Comparison of ENCODE assay signal across 8 mouse cellular contexts in genomic region chr4:74251348-74252244, GRCm38 (mm10). TPM values are rescaled to one million over a fixed set of nuclear protein-coding genes. Genes with fewer than 3 reads are reported as not detected.
A peak's percentile ranks its signal among the peaks of the same experiment; 100 is the strongest.
DNase-seq lines count a peak whose midpoint lies in the region; ATAC-seq and TF ChIP-seq lines count a peak whose summit lies in the region.

No protein-coding gene starts in this region.

- no peaks in the 10 kb centered on the region for H3K27me3 ChIP-seq in embryonic facial prominence, embryonic 15.5 days
- H3K27me3 ChIP-seq in limb, embryonic 14.5 days (ENCODE audit: control insufficient read depth, insufficient read depth, low read length) = no peaks in the 10 kb centered on the region
- H3K27me3 ChIP-seq in midbrain, postnatal 0 days (ENCODE audit: insufficient read depth, low read length) = no peaks in the 10 kb centered on the region

- H3K4me3 ChIP-seq in bone marrow, adult 2 months (replicated peaks; ENCODE audit: control insufficient read depth, low read depth, low read length) = peak overlapping the region; percentile 89
- H3K4me3 ChIP-seq in embryonic facial prominence, embryonic 15.5 days (replicated peaks) = peak overlapping the region; percentile 82
- peak overlapping the region; percentile 68 for H3K4me3 ChIP-seq in limb, embryonic 14.5 days (replicated peaks; ENCODE audit: low read length)
- H3K4me3 ChIP-seq in midbrain, postnatal 0 days (ENCODE audit: low read depth, low read length) = peak overlapping the region; percentile 95

- peak; percentile 71; the same call in 1 of the 2 replicates for TF ChIP-seq POLR2A in bone marrow, adult 2 months (IDR thresholded peaks at IDR 0.05; ENCODE audit: borderline replicate concordance, control insufficient read depth, low read depth, low read length)
- peak; percentile 75; the same call in 1 of the 2 replicates for TF ChIP-seq POLR2A in limb, embryonic 14.5 days (IDR thresholded peaks at IDR 0.05; ENCODE audit: borderline replicate concordance, extremely low read depth, insufficient read depth, insufficient read length)

- H3K9me3 ChIP-seq in embryonic facial prominence, embryonic 15.5 days (replicated peaks) = no peaks in the 10 kb centered on the region
- no peaks in the 10 kb centered on the region for H3K9me3 ChIP-seq in limb, embryonic 14.5 days (ENCODE audit: control insufficient read depth, low read length)
- no peaks in the 10 kb centered on the region for H3K9me3 ChIP-seq in midbrain, postnatal 0 days (ENCODE audit: low read length)

- H3K4me2 ChIP-seq in embryonic facial prominence, embryonic 15.5 days (replicated peaks) = peak overlapping the region; percentile 75
- peak overlapping the region; percentile 76 for H3K4me2 ChIP-seq in limb, embryonic 14.5 days (replicated peaks; ENCODE audit: low read depth, low read length, severe bottlenecking)
- H3K4me2 ChIP-seq in midbrain, postnatal 0 days (ENCODE audit: low read depth, low read length, poor library complexity, severe bottlenecking) = peak overlapping the region; percentile 80

- peak overlapping the region; percentile 76 for H3K9ac ChIP-seq in embryonic facial prominence, embryonic 15.5 days
- H3K9ac ChIP-seq in limb, embryonic 14.5 days (ENCODE audit: low read depth, low read length, severe bottlenecking) = peak overlapping the region; percentile 74
- H3K9ac ChIP-seq in midbrain, postnatal 0 days (replicated peaks; ENCODE audit: low read length, poor library complexity, severe bottlenecking) = peak overlapping the region; percentile 87

- no peaks in the 10 kb centered on the region for H3K4me1 ChIP-seq in bone marrow, adult 2 months (ENCODE audit: control insufficient read depth, insufficient read depth, low read length)
- peaks cover 8% of the 10 kb centered on the region for H3K4me1 ChIP-seq in embryonic facial prominence, embryonic 15.5 days
- H3K4me1 ChIP-seq in limb, embryonic 14.5 days (ENCODE audit: control insufficient read depth, insufficient read depth, low read length) = peaks cover 3% of the 10 kb centered on the region; the same call in 1 of the 2 replicates
- H3K4me1 ChIP-seq in midbrain, postnatal 0 days (ENCODE audit: insufficient read depth, low read length) = no peaks in the 10 kb centered on the region

- H3K27ac ChIP-seq in bone marrow, adult 2 months (ENCODE audit: control insufficient read depth, insufficient read depth, low read depth, low read length, poor library complexity) = peak overlapping the region; percentile 70
- H3K27ac ChIP-seq in embryonic facial prominence, embryonic 15.5 days (replicated peaks) = peak overlapping the region; percentile 88
- peak overlapping the region; percentile 63 for H3K27ac ChIP-seq in limb, embryonic 14.5 days (replicated peaks; ENCODE audit: low read depth, low read length)
- H3K27ac ChIP-seq in midbrain, postnatal 0 days (ENCODE audit: low read depth, low read length) = peak overlapping the region; percentile 84

- under 1% methylated on average over 66 of the region's 68 CpGs for WGBS in bone marrow, adult 2 months
- under 1% methylated on average over 65 of the region's 68 CpGs for WGBS in embryonic facial prominence, embryonic 15.5 days
- 2% methylated on average over 61 of the region's 68 CpGs for WGBS in limb, embryonic 14.5 days
- under 1% methylated on average over 51 of the region's 68 CpGs for WGBS in midbrain, postnatal 0 days

- ATAC-seq in embryonic facial prominence, embryonic 15.5 days (ENCODE audit: insufficient number of reproducible peaks, low FRiP score, low TSS enrichment, low read depth) = peak; percentile 98
- ATAC-seq in limb, embryonic 14.5 days (ENCODE audit: low FRiP score, low read depth) = peak; percentile 98
- ATAC-seq in midbrain, postnatal 0 days (ENCODE audit: low FRiP score) = peak; percentile 99

- H3K36me3 ChIP-seq in embryonic facial prominence, embryonic 15.5 days = no peaks in the 10 kb centered on the region
- no peaks in the 10 kb centered on the region for H3K36me3 ChIP-seq in limb, embryonic 14.5 days (ENCODE audit: control insufficient read depth, insufficient read depth, low read length)
- no peaks in the 10 kb centered on the region for H3K36me3 ChIP-seq in midbrain, postnatal 0 days (ENCODE audit: insufficient read depth, low read length)

- no peak; the same call in 1 of the 2 replicates for TF ChIP-seq CTCF in bone marrow, adult 2 months (IDR thresholded peaks at IDR 0.05; ENCODE audit: control insufficient read depth, insufficient read depth, low read length)
- TF ChIP-seq CTCF in midbrain, postnatal 0 days (IDR thresholded peaks at IDR 0.05) = no peak

- peak; percentile 95 for DNase-seq in 416B (ENCODE audit: low read depth)
- DNase-seq in heart, adult 8-10 months (ENCODE audit: low spot score) = peak; percentile 95
- DNase-seq in kidney, adult 9 months = peak; percentile 98
- peak; percentile 94 for DNase-seq in limb, embryonic 14.5 days (ENCODE audit: low spot score)
- DNase-seq in midbrain, postnatal 0 days (ENCODE audit: low spot score) = peak; percentile 98
- DNase-seq in spleen, postnatal 14 days (ENCODE audit: low spot score in 2 of 2) = peak; percentile 82 to 89

RNA-seq across cellular contexts. Expression of gene Kdm4c, which starts 9.3 kb away (rescaled TPM):
- polyA plus RNA-seq in bone marrow, adult 2 months (2011; ENCODE audit: insufficient read depth, insufficient read length, low replicate concordance, missing spikeins) = 7.9 and 17.5 TPM in 2 replicates
- polyA plus RNA-seq in embryonic facial prominence, embryonic 15.5 days (2015; fragmentation: Nextera tagmentation; extraction: Ambion mirVana) = 15.5 and 16.6 TPM in 2 replicates
- total RNA-seq in heart, adult 8-10 months (2022) = 10 to 100 TPM in 3 of 4 experiments, 1 to 10 TPM in 1; 9.1 to 12.6 (median 11.8) TPM
- polyA plus RNA-seq in limb, embryonic 14.5 days (2012; rRNA removed) = 9.4 and 11.6 TPM in 2 replicates
- polyA plus RNA-seq in limb, embryonic 14.5 days (2014; fragmentation: Nextera tagmentation; extraction: Ambion mirVana) = 15.9 and 17.8 TPM in 2 replicates
- 15.7 and 21.4 TPM in 2 replicates for total RNA-seq in midbrain, postnatal 0 days (2014; rRNA removed)
- 7.9 and 9.7 TPM in 2 replicates for polyA plus RNA-seq in midbrain, postnatal 0 days (2015; fragmentation: Nextera tagmentation; extraction: Ambion mirVana)

Comparison
In these comparisons a context has a peak if more than half of its experiments do, and no peak if none do; other contexts are left out.
1. Peak in every context shown above with its lines: DNase-seq, ATAC-seq, H3K4me3 ChIP-seq and H3K27ac ChIP-seq.